Mouse (Mus musculus) thymus, postnatal 4 days (tissue): ENCODE measurements around the gene Rwdd1.
"Not testable (repeated sequence)": the region's sequence is repeated elsewhere in the genome, so short reads cannot be mapped to it uniquely, and the experiment has no call there.

Source experiments
- DNase-seq: peaks from one replicate; pipeline ENCODE4 v3.0.0; 2021

Gene Rwdd1

DNA sequence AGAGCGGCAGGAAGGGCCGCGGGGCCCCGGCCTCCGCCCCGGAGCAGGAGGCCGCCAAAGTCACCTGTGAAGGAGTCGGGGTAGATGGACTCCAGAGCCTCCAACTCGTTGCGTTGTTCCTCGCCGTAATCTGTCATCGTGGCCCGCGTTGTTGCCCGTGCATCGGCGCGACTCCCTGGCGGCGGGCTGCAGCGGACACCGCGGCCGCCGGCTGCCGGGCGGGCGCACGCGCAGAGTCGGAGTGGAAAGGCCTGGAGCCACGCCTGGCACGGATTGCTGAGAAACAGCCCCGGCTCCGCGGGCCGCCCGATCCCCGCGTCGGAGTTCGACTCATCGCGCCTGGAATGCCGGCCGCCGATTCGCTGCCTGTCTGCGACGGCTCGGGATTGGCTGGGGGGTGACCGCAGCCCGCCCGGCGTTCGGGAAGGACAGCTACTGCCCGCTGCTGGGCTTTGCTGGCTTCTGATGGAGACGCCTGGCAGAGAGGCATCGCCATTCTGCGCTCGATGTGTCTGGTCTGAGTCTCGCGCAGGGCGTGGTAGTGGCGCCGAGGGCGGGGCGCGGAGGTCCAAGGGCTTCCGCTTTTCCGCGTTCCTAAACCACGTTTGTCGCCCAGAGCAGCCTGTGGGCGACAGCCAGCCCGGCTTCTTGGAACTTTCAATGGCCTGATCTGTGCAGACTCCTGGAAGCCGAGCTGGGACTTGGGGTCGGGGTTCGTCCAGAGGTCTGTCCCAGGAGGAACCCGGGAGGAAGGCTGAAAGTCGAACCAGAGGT lies at the start of gene Rwdd1:
TSS of gene Rwdd1 (minus strand) at position 323 of the 774 bp plus-strand sequence.
- DNase-seq: peak; percentile 95

DNA sequence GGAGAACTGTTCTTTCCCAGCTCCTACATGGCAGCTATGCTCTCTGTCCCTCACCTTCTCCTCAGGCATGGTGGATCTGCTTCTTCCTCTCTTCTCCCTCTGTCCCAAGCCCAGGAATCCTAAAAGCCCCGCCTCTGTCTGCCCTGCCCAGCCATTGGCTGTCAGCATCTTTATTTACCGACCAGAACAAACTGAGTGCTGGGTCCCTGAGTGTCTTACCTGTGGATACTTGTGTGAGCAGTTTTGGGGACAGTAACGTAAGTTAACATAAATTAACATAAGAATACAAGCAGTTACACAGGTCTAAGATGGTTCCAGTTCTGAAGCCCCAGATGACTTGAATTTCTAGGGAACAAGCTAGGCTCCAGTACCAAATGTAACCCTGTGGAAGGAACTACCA lies 47.2 kb upstream of the Rwdd1 start:
- no peak for DNase-seq

DNA sequence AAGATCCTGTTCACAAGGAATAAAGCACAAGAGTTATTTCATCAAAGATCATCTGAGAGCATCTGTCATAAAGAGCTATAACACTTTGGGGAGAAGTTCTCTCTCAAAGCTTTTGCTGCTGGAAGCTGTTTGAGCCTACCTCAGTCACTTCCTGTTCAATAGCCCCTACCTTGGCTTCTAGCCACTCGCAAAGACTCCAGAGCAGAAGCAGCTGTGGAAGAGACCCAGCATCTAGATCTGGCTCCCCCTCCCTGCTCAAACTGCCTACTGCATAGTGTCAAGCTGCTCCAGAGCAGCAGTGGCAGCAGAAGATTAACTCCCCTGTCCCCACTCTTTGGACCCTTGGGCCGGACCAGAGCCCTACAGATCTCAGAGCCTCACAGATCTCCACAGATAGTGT lies 34.6 kb upstream of the Rwdd1 start:
- DNase-seq: peak; percentile 20

DNA sequence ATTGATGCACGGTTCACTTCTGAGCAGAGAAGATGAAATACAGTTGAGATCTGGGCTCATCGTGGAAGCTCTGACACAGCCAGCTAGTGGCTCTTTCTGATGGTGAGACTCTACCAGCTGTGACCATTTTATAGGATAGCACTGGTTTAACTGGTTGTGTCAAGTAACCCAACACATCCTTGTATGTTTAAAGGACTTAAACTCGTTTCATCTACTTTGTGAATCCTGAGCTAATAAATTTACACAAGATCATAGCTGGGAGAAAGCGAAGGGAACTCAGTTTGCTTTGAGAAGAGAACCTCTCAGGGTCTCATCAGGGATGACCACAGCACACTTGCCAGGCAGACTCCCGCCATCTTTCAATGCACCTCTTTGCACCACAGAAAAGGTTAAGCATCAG lies 24.8 kb upstream of the Rwdd1 start, which contains the start of gene Calhm4:
TSS of gene Calhm4 (minus strand) at position 101 of the 400 bp plus-strand sequence.
- no peak for DNase-seq

DNA sequence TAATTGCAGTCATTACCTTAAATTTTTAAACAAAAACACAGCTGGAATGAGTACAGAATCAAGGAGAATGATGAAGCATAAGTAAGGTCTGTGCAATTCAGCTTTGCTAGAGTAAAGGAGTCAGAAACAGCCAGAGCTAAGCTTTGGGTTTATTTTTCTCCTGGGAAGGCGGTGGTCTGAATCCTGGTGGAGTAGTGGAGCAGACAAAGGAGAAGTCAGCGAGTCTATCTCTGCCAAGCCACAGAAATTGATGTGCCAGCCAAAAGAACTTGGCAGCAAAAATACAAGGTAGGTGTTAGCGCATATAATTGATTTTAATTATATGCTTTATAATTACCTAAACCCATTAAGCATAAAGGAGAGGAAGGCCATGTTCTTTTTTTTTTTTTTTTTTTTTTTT lies 18.0 kb upstream of the Rwdd1 start, which contains the start of gene Trappc3l:
TSS of gene Trappc3l (plus strand) at position 197 of the 400 bp plus-strand sequence.
- no peak for DNase-seq

DNA sequence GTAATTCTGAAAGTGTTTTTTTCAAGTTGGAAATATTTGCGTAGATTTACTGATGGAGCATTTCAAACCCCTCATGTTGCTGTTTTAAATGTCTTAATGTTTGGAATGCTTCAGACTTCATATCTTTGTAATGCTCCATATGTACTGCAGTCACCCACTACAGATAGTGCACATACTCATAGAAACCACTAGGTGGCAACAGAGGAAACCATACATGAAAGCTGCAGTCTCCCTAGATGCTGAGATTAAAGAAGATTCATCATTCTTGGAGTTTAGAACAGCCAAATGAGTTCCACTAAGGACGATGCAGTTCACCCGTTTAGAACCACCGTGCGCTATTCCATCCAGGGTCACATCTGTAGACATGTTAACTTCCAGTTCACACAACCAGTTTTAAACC lies 17.2 kb upstream of the Rwdd1 start:
- no peak for DNase-seq

DNA sequence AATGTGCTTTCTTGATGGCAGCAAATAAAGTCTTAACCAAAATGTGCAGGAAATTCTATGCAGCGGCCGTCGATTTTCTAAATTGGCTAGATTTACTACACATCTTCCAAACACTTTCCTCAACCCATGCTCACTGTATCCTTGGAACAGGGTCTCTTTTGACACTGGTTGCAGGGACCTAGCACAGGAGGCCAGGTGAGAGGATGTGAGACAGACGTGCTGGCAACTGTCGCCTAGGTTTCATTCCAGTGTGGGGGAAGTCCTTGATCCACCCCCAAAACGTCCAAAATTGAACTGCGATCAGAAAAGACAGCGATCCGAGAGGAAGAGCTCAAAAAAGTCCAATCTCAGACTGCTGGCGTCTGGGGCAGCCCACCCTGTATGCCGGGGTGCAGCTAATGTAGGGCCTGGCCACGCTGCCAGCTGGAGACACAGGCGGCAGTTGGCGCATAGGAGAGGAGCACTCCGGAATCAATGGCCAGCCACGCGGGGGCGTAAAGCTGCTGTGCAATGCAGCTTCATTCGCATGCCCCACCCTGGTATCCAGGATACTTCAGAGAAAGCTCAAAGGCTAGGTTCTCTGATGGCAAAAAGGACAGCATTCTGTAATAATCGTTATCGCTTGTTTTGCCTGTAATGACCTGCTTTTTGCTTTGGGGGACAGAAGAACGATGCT lies 14.3 kb upstream of the Rwdd1 start:
- peak; percentile 90 for DNase-seq

DNA sequence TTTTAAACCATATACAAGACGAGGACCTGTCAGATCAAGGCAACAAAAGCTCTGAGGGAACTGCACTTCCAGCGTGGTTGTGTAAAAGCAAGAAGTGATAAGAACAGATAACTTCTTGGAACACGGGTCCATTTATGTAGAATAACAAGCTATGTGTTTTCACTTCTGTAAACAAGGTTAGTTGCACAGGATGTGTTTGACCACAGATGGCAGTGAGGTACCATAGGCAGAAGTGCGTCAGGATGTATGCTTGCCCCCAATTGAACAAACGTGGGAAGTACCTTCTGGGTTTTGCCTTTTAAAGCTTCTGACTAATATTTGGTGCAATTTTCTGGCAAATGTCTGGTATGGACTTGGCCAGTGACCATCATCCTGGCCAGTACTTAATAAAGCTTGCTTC lies 10.9 kb upstream of the Rwdd1 start:
- no peak for DNase-seq

DNA sequence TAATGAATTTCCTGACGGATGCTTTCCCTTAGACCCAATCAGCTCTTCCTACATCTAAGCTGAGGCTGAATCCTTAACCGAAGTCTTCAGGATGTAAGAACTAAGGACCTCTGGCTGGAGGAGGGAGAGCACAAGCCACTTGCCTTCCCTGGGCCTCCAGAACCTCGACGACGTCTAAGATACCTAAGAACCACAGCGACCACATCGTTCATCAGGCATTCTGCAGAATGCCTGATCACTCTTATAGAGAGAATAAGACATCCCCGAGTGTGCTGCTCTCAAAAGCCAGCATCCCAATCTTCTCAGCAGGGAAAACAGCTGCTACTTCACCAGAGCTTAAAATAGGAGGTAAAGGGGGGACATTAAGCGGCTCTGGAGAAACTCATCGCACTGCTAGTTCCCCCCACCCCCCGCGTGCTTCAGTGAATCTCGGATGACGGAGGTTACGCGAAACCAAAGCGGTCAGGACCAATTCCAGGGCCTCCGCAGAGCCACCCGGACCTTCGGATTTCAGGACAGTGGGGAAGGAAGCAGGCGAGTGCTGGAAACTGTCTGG lies 600 bp downstream of the Rwdd1 start:
- peak; percentile 15 for DNase-seq

DNA sequence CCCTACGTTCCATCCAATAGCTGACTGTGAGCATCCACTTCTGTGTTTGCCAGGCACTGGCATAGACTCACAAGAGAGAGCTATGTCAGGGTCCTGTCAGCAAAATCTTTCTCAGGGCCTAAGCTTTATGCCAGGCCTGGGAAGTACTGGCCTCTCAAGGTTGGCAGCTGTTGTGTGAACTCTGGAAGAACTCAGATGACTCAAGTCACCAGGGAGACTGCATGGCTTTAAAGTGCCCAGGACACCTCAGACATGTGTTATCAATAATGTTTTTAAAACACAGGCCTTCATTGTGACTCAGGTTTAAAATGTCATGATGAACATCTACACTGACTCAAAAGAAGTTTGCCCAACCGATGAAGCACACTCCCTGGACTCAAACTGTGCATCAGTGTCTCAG lies 6.2 kb downstream of the Rwdd1 start:
- DNase-seq: no peak

DNA sequence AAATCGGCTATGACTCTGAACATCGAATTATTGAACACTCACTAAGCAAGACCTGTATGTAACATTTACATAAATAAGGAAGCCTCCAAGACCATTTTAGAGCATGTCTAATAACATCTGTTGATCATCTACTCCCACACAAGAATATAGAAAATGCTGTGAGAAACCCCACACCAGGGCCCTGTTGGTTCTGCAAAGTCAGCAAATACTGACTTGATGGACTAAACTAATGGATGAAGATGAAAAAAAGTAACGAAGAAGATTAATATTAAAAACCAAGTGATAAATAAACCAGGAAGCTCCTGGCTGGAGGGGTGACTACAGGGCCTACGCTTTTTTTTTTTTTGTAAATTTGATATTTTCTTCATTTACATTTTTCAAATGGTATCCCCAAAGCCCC lies 6.8 kb downstream of the Rwdd1 start:
- DNase-seq: no peak

DNA sequence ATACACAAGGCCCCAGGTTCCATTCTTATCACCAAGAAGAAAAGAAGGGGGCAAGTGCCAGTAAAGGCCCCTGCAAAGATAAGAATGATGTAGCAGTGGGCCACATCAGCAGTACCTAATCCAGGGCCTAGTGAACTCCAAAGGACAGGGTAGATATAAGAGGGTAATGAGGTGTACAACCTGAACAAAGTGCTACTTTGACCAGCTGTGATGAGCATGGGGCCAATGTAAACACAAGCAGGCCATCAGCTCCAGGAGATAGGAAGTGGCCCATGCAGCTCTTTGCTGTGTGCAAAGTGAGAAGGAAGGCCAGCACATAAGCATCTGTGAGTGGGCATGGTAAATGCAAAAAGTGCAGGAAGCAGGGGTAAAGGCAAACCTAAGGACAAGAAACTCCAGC lies 21.0 kb downstream of the Rwdd1 start:
- DNase-seq: no peak

DNA sequence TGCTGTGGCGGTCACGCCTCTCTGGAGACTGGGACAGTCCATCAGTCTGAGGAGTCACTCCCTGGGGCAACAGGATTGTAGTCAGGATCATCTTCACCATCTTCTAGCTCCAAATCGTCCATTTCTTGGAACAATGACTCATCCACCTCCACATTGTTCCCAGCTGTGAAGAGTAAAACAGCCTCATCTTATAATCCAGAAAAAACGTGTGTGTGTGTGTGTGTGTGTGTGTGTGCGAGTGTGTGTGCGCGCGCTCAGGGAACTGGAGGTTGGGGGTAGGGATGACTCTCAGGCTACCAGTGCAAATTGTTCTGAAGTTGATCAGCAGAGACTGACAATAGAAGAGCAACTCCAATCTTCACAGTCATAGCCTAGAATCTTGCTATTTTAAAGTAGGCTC lies 22.7 kb downstream of the Rwdd1 start:
- DNase-seq: not testable (repeated sequence)

DNA sequence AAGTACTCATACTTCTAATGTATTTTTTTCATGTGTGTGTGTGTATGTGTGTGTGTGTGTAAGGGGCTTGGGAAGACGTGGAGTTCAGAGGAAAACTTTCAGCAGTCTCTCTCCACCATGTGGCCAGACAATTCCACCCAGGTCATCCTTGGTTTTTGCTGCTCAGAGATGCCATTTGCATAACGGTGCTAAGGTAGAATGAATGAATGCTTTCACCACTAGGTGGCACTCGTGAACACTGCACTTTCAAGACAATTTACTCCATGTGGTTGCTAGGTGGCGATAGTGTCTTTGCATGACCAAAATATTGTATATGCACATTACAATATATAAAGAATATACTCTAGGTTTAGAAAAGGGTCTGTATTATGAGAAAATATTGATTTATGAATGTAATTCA lies 32.7 kb downstream of the Rwdd1 start:
- peak; percentile 73 for DNase-seq

DNA sequence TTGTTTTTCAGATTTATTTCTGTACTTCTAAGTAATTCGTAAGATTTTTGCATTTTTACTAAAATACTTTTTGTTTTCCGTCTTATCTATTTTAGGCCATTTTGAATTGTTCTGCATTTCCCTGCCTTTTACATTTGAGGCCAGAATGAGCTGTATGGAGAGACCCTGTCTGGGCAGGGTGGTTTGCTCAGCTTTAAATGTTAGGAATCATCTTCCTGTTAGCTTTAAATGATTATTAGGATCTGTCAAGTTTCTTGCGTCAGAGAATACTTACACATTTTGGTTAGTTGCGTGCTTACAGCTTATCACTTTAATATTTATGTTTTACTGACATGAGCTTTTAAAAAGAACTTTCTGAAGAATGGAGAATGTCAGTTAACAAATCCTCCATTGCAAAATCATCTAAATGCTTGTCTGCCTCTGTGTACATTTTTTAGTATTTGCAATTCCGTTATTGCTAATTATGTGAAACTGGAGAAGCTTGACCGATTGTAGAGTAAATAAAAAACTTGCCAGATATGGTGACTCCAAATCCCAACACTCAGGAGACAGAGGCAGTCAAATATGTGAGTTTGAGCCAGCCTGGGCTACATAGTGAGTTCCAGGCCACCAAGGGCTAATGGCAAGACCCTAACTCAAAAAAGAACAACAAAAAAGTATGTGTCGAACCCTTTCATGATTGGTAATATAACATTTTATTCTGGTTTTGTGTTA lies 44.5 kb downstream of the Rwdd1 start:
- no peak for DNase-seq

DNA sequence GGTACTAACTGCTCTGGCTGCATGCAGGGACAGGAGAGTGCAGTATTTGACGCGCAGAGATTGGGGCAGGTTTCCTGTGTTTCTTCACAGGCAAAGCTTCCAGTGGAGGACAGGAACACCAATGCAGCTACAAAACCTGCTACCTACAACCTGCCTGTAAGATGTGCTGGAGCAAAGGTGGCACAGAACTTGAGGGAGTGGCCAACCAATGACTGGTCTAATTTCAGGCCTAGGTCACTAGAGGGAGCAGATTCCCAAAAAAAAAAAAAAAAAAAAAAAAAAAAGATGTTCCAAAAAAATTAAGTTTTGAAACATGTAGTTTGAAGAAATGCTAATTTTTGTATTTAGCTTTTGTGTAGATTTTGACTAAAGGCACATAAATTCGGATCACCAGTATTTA lies 66.9 kb downstream of the Rwdd1 start:
- DNase-seq: no peak

DNA sequence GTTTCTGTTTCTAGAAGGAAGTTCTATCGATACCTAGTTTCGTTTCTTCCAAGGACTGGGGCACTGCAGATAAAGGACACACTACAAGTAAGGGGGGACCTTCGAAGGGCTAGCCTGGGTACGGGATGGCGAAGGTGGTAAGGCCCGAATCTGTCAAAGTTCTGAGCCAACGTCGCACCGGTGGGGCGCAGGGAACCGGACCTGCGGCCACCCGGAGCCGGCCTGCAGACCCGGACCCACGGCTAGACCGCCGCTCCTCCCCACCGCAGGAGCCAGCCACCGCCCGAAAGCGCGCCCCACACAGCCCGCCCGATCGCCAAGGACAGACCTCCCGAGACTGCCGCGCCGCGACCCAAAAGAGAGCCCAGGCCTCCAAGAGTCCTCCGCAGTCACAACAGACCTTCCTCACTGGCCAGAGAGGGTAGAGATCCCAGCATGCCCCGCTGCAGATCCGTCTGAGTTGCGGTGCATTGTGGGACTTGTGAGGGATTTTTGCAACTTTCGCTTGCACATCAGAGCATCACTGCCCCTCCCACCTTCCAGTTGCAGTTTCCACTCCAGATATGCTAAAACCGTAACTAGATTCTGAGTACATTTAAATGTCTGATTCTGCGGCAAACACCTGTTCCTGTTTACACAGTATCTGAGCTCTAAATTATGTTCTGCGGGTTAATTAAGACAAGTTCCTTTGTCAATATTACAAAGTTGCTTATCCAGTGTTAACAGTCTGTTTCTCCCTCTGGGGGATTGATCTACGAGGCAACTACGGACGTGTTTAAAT lies 68.4 kb downstream of the Rwdd1 start, which contains the start of gene Zup1:
TSS of gene Zup1 (minus strand) at position 467 of the 781 bp plus-strand sequence.
- DNase-seq: peak; percentile 85
